Comparison of ENCODE assay signal across 25 mouse cellular contexts in the genomic region with DNA sequence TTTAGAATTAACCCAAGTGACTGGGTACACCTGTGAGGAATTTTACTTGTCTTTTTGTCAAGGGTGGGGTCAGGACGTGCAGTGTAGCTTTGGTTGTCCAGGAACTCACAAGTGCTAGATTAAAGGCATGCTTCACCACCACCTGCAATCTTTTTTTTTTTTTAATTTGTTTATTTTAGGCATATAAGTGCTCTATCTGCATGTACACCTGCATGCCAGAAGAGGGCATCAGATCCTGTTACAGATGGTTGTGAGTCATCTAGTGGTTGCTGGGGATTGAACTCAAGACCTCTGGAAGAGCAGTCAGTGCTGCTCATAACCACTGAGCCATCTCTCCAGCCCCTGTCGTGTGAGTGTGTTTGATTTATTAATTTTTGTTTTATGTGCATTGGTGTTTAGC. TPM values are rescaled to one million over a fixed set of nuclear protein-coding genes. Genes with fewer than 3 reads are reported as not detected.
DNase-seq lines count a peak whose midpoint lies in the region; ATAC-seq and TF ChIP-seq lines count a peak whose summit lies in the region.
"Had no signal": no experiment of that assay in that cellular context is flagged by ENCODE, and none has a peak within 500 bp of the region (broad histone marks: within the 10 kb centered on the region; RNA-seq: fewer than 3 reads in every experiment).

No protein-coding gene starts in this region.

- no peak for TF ChIP-seq POLR2A in lung, adult 2 months (IDR thresholded peaks at IDR 0.05; ENCODE audit: borderline replicate concordance, extremely low read depth, low read depth, low read length)
- TF ChIP-seq POLR2A in CH12.LX (IDR thresholded peaks at IDR 0.05; ENCODE audit: low read depth, low read length), result no peak

- dilution Hi-C loops in CH12.LX (cut with MboI; ENCODE audit: extremely low pct_ligation_motif_present, extremely low pct_unique_long_range_greater_than_20kb, low sequenced_read_pairs), result no loop called here

- no peak for ATAC-seq in lung, postnatal 0 days
- ATAC-seq: forebrain, embryonic 16.5 days; intestine, postnatal 0 days had no signal

- no peak overlapping the region for H3K4me2 ChIP-seq in lung, postnatal 0 days (replicated peaks; ENCODE audit: low read depth, low read length)
- no peak overlapping the region for H3K4me2 ChIP-seq in CH12.LX (ENCODE audit: insufficient read depth, low read depth, poor library complexity, severe bottlenecking)
- H3K4me2 ChIP-seq: embryonic facial prominence, embryonic 13.5 days; heart, embryonic 15.5 days; liver, embryonic 13.5 days; lung, embryonic 14.5 days; midbrain, embryonic 11.5 days; neural tube, embryonic 13.5 days had no signal

- no peaks in the 10 kb centered on the region for H3K27me3 ChIP-seq in lung, postnatal 0 days (replicated peaks; ENCODE audit: insufficient read depth, low read length)
- no peaks in the 10 kb centered on the region for H3K27me3 ChIP-seq in CH12.LX (replicated peaks)
- no peaks in the 10 kb centered on the region for H3K27me3 ChIP-seq in splenic B cell, adult 2 months (ENCODE audit: control insufficient read depth, insufficient read depth, low read length, poor library complexity, severe bottlenecking)
- H3K27me3 ChIP-seq: embryonic facial prominence, embryonic 13.5 days; heart, embryonic 15.5 days; liver, embryonic 13.5 days; neural tube, embryonic 13.5 days had no signal

- no peak overlapping the region for H3K9ac ChIP-seq in lung, postnatal 0 days (replicated peaks; ENCODE audit: low read depth)
- no peak overlapping the region for H3K9ac ChIP-seq in CH12.LX (ENCODE audit: insufficient read depth, low read depth)
- H3K9ac ChIP-seq in ES-E14 (ENCODE audit: insufficient read depth, low read depth, low read length, poor library complexity, severe bottlenecking), result no peak overlapping the region
- H3K9ac ChIP-seq: embryonic facial prominence, embryonic 13.5 days; heart, embryonic 15.5 days; liver, embryonic 13.5 days; lung, embryonic 14.5 days; neural tube, embryonic 13.5 days had no signal

- no peaks in the 10 kb centered on the region for H3K36me3 ChIP-seq in lung, postnatal 0 days (ENCODE audit: insufficient read depth, low read length)
- H3K36me3 ChIP-seq in CH12.LX (replicated peaks in 1 of 2; ENCODE audit: control insufficient read depth in 1 of 2, insufficient read depth in 1 of 2, low read length in 1 of 2) (no peaks in the 10 kb centered on the region), ES-E14 (ENCODE audit: control insufficient read depth, insufficient read depth, low read length, poor library complexity, severe bottlenecking) (no peaks in the 10 kb centered on the region)
- no peaks in the 10 kb centered on the region for H3K36me3 ChIP-seq in splenic B cell, adult 2 months (ENCODE audit: control insufficient read depth, insufficient read depth, low read length, poor library complexity, severe bottlenecking)
- H3K36me3 ChIP-seq: embryonic facial prominence, embryonic 13.5 days; forebrain, embryonic 10.5 days; heart, embryonic 10.5 days; heart, embryonic 15.5 days; liver, embryonic 13.5 days; neural tube, embryonic 13.5 days had no signal

- in situ Hi-C loops in CH12.LX (cut with MboI; ENCODE audit: low pct_ligation_motif_present, low pct_unique_long_range_greater_than_20kb, low sequenced_read_pairs), result no loop called here
- in situ Hi-C loops in ES-E14 (cut with MboI; ENCODE audit: low sequenced_read_pairs in 2 of 2, unreplicated experiment in 2 of 2), result no loop called here

- H3K4me3 ChIP-seq in lung, postnatal 0 days (ENCODE audit: low read depth, low read length), result no peak overlapping the region
- no peak overlapping the region for H3K4me3 ChIP-seq in lung, adult 2 months (replicated peaks; ENCODE audit: extremely low read depth, low read depth, low read length)
- H3K4me3 ChIP-seq in CH12.LX (replicated peaks in 1 of 3; ENCODE audit: low read depth in 2 of 3, low read length in 2 of 3, poor library complexity in 1 of 3) (no peak overlapping the region), ES-E14 (ENCODE audit: insufficient read depth in 1 of 2, low read depth in 1 of 2, low read length in 2 of 2, poor library complexity in 1 of 2, severe bottlenecking in 1 of 2) (no peak overlapping the region)
- H3K4me3 ChIP-seq: embryonic facial prominence, embryonic 13.5 days; forebrain, embryonic 10.5 days; heart, embryonic 10.5 days; heart, embryonic 15.5 days; liver, embryonic 13.5 days; neural tube, embryonic 13.5 days had no signal

- H3K4me1 ChIP-seq in lung, postnatal 0 days (ENCODE audit: insufficient read depth, low read depth, low read length), result no peaks in the 10 kb centered on the region
- H3K4me1 ChIP-seq in lung, adult 2 months (ENCODE audit: control insufficient read depth, insufficient read depth, low read length), result no peaks in the 10 kb centered on the region
- H3K4me1 ChIP-seq in CH12.LX (ENCODE audit: control insufficient read depth in 1 of 2, insufficient read depth in 2 of 2) (peaks cover 0 to 15% of the 10 kb centered on the region in 2 experiments; a peak in 2 of 4 replicates), ES-E14 (ENCODE audit: control insufficient read depth in 2 of 2, insufficient read depth in 2 of 2, low read length in 2 of 2, poor library complexity in 1 of 2) (no peaks in the 10 kb centered on the region)
- H3K4me1 ChIP-seq: embryonic facial prominence, embryonic 13.5 days; forebrain, embryonic 10.5 days; heart, embryonic 10.5 days; heart, embryonic 15.5 days; liver, embryonic 13.5 days; neural tube, embryonic 13.5 days had no signal

- no peak for TF ChIP-seq EP300 in lung, postnatal 0 days (IDR thresholded peaks at IDR 0.05)
- no peak for TF ChIP-seq EP300 in CH12.LX (IDR thresholded peaks at IDR 0.05; ENCODE audit: low read length)

- WGBS in lung, postnatal 0 days, result 46% methylated on average over 2 of the region's 2 CpGs
- 59% methylated on average over 2 of the region's 2 CpGs for WGBS in lung, adult 2 months

- no peaks in the 10 kb centered on the region for H3K9me3 ChIP-seq in lung, postnatal 0 days (ENCODE audit: low read length)
- H3K9me3 ChIP-seq in CH12.LX (replicated peaks; ENCODE audit: low read length) (peaks cover under 1% of the 10 kb centered on the region), ES-E14 (ENCODE audit: control insufficient read depth, insufficient read depth, low read depth, low read length) (no peaks in the 10 kb centered on the region)
- H3K9me3 ChIP-seq: heart, embryonic 10.5 days; heart, embryonic 15.5 days; liver, embryonic 13.5 days; neural tube, embryonic 13.5 days had no signal

- TF ChIP-seq CTCF in lung, postnatal 0 days (IDR thresholded peaks at IDR 0.05), result peak; percentile 35
- TF ChIP-seq CTCF in lung, adult 2 months (IDR thresholded peaks at IDR 0.05; ENCODE audit: insufficient read depth, low read length), result no peak
- TF ChIP-seq CTCF in CH12.LX (conservative IDR thresholded peaks at IDR 0.05 in 1 of 2, IDR thresholded peaks at IDR 0.05 in 1 of 2; ENCODE audit: low read depth in 2 of 2, low read length in 2 of 2), result peak in 1 of 2 experiments; percentile 35; a peak in 2 of 4 replicates

- no peaks in the 10 kb centered on the region for H3K79me2 ChIP-seq in CH12.LX (replicated peaks; ENCODE audit: control insufficient read depth, extremely low read depth, insufficient read depth, poor library complexity, severe bottlenecking)

- H3K27ac ChIP-seq in lung, postnatal 0 days (ENCODE audit: low read length), result no peak overlapping the region
- no peak overlapping the region for H3K27ac ChIP-seq in CH12.LX (ENCODE audit: insufficient read depth, low read depth)
- H3K27ac ChIP-seq in ES-E14 (ENCODE audit: insufficient read depth, low read depth, low read length, poor library complexity, severe bottlenecking), result no peak overlapping the region
- H3K27ac ChIP-seq: embryonic facial prominence, embryonic 13.5 days; forebrain, embryonic 10.5 days; heart, embryonic 10.5 days; heart, embryonic 15.5 days; liver, embryonic 13.5 days; neural tube, embryonic 13.5 days had no signal

- no peak for TF ChIP-seq RAD21 in CH12.LX (IDR thresholded peaks at IDR 0.05; ENCODE audit: low read depth, low read length)

- DNase-seq in lung, postnatal 0 days (ENCODE audit: low spot score), result peak; percentile 17
- no peak for DNase-seq in lung, adult 2 months
- DNase-seq in CH12.LX (ENCODE audit: extremely low read depth), result no peak
- no peak for DNase-seq in ES-E14 (ENCODE audit: low read depth, low spot score)
- DNase-seq in splenic B cell, adult 2 months (ENCODE audit: low read depth, low spot score), result peak; percentile 23
- no peak for DNase-seq in gastrocnemius, postnatal 4 days (ENCODE audit: low spot score in 2 of 2)
- DNase-seq in frontal cortex, postnatal 10 days (ENCODE audit: low spot score in 2 of 2), result no peak
- DNase-seq in urinary bladder, adult 2 months (ENCODE audit: low spot score), result no peak
- DNase-seq: adrenal gland, postnatal 14 days; cerebellum, adult 11-12 months; cerebellum, adult 9-11 months; kidney, adult 9 months; kidney, postnatal 14 days; left cerebral cortex, postnatal 4 days; liver, embryonic 13.5 days; lung, embryonic 14.5 days; right cerebral cortex, postnatal 4 days had no signal

TF ChIP-seq in ES-E14, 5 proteins besides CTCF, POLR2A, EP300 and RAD21 (continues in another document):
- TF ChIP-seq ZNF384 (IDR thresholded peaks at IDR 0.05; ENCODE audit: low read depth, low read length), result peak; percentile 76; the same call in 1 of the 2 replicates

RNA-seq across cellular contexts. Expression of a gene that starts 20.8 kb away (rescaled TPM):
- polyA plus RNA-seq in lung, postnatal 0 days (2015; fragmentation: Nextera tagmentation; extraction: Ambion mirVana), result 11.3 and 12.6 TPM in 2 replicates
- 36.3 and 41.4 TPM in 2 replicates for polyA plus RNA-seq in lung, adult 2 months (2012; rRNA removed)
- total RNA-seq in CH12.LX (2012; rRNA removed), result 7.9 and 8.0 TPM in 2 replicates
- total RNA-seq in CH12.LX (2014; rRNA removed), result 4.9 and 5.6 TPM in 2 replicates
- polyA plus RNA-seq in CH12.LX (2012; ENCODE audit: insufficient read length, low read depth), result 9.5 and 10.8 TPM in 2 replicates
- 31.4 and 39.6 TPM in 2 replicates for total RNA-seq in ES-E14 (2012; rRNA removed)
- 10 to 100 TPM; 29.8 to 29.9 TPM for total RNA-seq in gastrocnemius, postnatal 4 days (2021)
- 41.8 and 42.9 TPM in 2 replicates for polyA plus RNA-seq in urinary bladder, adult 2 months (2012; rRNA removed)

RNA-seq across cellular contexts. Expression of a gene that starts 38.3 kb away (rescaled TPM):
- 20.5 and 23.7 TPM in 2 replicates for polyA plus RNA-seq in lung, postnatal 0 days (2015; fragmentation: Nextera tagmentation; extraction: Ambion mirVana)
- polyA plus RNA-seq in lung, adult 2 months (2012; rRNA removed), result 19.6 and 23.7 TPM in 2 replicates
- total RNA-seq in CH12.LX (2012; rRNA removed) (10.9 and 11.0 TPM in 2 replicates), CH12.LX (2014; rRNA removed) (13.9 and 15.1 TPM in 2 replicates), ES-E14 (2012; rRNA removed) (25.9 and 27.2 TPM in 2 replicates)
- polyA plus RNA-seq in CH12.LX (2012; ENCODE audit: insufficient read length, low read depth), result 16.6 and 24.2 TPM in 2 replicates
- 10 to 100 TPM; 34.5 to 37.1 TPM for total RNA-seq in gastrocnemius, postnatal 4 days (2021)
- 25.6 and 28.7 TPM in 2 replicates for polyA plus RNA-seq in urinary bladder, adult 2 months (2012; rRNA removed)

RNA-seq across cellular contexts. Expression of a gene that starts 42.5 kb away (rescaled TPM):
- polyA plus RNA-seq in lung, postnatal 0 days (2015; fragmentation: Nextera tagmentation; extraction: Ambion mirVana), result 4.1 and 5.1 TPM in 2 replicates
- polyA plus RNA-seq in lung, adult 2 months (2012; rRNA removed), result 85.8 and 87.8 TPM in 2 replicates
- total RNA-seq in CH12.LX (2012; rRNA removed) (0.88 and 1.4 TPM in 2 replicates), CH12.LX (2014; rRNA removed) (0.13 and 0.32 TPM in 2 replicates), ES-E14 (2012; rRNA removed) (46.1 and 97.3 TPM in 2 replicates)
- 0.93 and 1.1 TPM in 2 replicates for polyA plus RNA-seq in CH12.LX (2012; ENCODE audit: insufficient read length, low read depth)
- 10 to 100 TPM; 51.4 to 55.9 TPM for total RNA-seq in gastrocnemius, postnatal 4 days (2021)
- polyA plus RNA-seq in urinary bladder, adult 2 months (2012; rRNA removed), result 7.3 and 18.1 TPM in 2 replicates

Comparison
In these comparisons a context has a peak if more than half of its experiments do, and no peak if none do; other contexts are left out.
1. DNase-seq: peak in lung, postnatal 0 days (single experiment) and splenic B cell, adult 2 months (single experiment); none in lung, adult 2 months (single experiment), CH12.LX (single experiment), ES-E14 (single experiment), gastrocnemius, postnatal 4 days (0 of 2), frontal cortex, postnatal 10 days (0 of 2) and urinary bladder, adult 2 months (single experiment).